Mouse (Mus musculus) hindbrain, embryonic 11.5 days (tissue): ENCODE data around the gene Pes1. TPM values are rescaled to one million over a fixed set of nuclear protein-coding genes. Genes with fewer than 3 reads are reported as not detected.
"Not testable (repeated sequence)": the region's sequence is repeated elsewhere in the genome, so short reads cannot be mapped to it uniquely, and the experiment has no call there.

ENCODE experiments used
- ATAC-seq: fragments of 200-750 bp; cut with Nextera tagmentation; 2 replicates; pipeline ENCODE4 v1.8.0; 2017; ENCODE audit warnings: mild to moderate bottlenecking, moderate TSS enrichment, moderate library complexity; ENCODE audit not compliant: low FRiP score
- DNase-seq: peaks from one replicate; pipeline ENCODE4 v3.0.0-alpha.2; 2015; ENCODE audit warnings: low spot score
- H3K27ac ChIP-seq: fragments of 300-500 bp; sonication (generic); 2 replicates; pipeline ENCODE4 v1.5.1; 2014; ENCODE audit warnings: mild to moderate bottlenecking, low read depth, low read length
- H3K27me3 ChIP-seq: fragments of 300-500 bp; sonication (generic); 2 replicates; pipeline ENCODE4 v1.6.1; 2014; ENCODE audit warnings: mild to moderate bottlenecking, low read length, moderate library complexity, mixed read lengths; ENCODE audit not compliant: control insufficient read depth, insufficient read depth
- H3K36me3 ChIP-seq: fragments of 300-500 bp; sonication (generic); 2 replicates; pipeline ENCODE4 v1.6.1; 2014; ENCODE audit warnings: mild to moderate bottlenecking, low read length, moderate library complexity, mixed read lengths; ENCODE audit not compliant: control insufficient read depth, insufficient read depth
- H3K4me1 ChIP-seq: fragments of 300-500 bp; sonication (generic); replicated peaks from 2 replicates; pipeline ENCODE4 v1.6.1; 2014; ENCODE audit warnings: low read length, mixed read lengths; ENCODE audit not compliant: control insufficient read depth, insufficient read depth
- H3K4me2 ChIP-seq: fragments of 300-500 bp; sonication (generic); replicated peaks from 2 replicates; pipeline ENCODE4 v1.6.1; 2014; ENCODE audit warnings: mild to moderate bottlenecking, low read depth, low read length
- H3K4me3 ChIP-seq: fragments of 300-500 bp; sonication (generic); 2 replicates; pipeline ENCODE4 v1.5.1; 2014; ENCODE audit warnings: low read depth, low read length
- H3K9ac ChIP-seq: fragments of 300-500 bp; sonication (generic); 2 replicates; pipeline ENCODE4 v1.6.1; 2014; ENCODE audit warnings: low read depth, low read length
- H3K9me3 ChIP-seq: fragments of 300-500 bp; sonication (generic); 2 replicates; pipeline ENCODE4 v1.6.1; 2016; ENCODE audit warnings: low read length; ENCODE audit not compliant: control insufficient read depth
- WGBS: fragments of 180-500 bp; shearing (Covaris S2); extraction: QIAGEN DNeasy Blood & Tissue Kit; methylation state at CpG from one replicate; pipeline ENCODE4 v1.1.7; 2014; 5-methylcytosine and 5-hydroxymethylcytosine counted together
- polyA plus RNA-seq: library from polyadenylated mRNA; unstranded; fragments of >200 nt; fragmentation: Nextera tagmentation; extraction: Ambion mirVana; gene quantifications from 2 replicates; pipeline ENCODE4 v1.2.1, GENCODE M21; 2014

The Pes1 gene
- polyA plus RNA-seq, 1 experiment from 2014 or later: 65.7 TPM

DNA sequence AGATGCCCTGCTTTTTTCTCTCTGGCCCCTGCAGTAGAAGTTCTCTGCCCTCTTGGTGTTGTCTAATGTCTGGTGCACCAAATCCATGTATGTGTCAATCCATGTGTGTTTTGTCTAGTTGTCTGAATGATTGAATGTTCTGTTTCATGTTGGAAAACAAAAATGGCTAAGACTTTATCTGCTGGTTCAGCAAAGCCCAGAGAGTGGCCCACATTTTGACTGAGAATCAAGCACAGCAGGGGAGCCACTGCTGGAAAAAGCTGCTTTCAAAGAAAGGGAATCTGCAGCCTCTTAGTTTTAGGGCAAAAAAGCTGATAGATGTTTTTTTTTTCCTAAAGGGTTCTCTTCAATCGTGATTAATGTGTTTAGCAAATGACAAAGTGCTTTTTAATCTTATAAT lies 17.4 kb upstream of the Pes1 start:
- H3K4me1 ChIP-seq: no peaks in the 10 kb centered on the region

DNA sequence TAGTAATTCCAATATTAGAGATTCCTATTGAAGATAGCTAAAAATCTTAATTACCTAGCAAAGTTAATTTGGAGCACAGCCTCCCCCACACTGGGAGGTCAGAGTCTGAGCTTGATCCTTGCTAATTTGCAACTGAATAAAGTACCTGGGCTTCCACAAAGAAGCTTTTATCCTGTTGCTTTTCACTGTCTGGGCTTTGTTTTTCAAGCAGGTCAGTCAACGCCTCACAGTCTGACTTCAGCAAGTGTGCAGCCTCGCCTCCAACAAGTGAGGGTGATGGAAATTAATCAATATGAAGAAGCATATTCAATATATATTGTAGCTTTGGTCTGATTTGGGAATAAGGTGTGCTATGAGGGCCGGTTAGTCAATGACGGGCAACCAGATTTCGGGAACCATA lies 8.9 kb upstream of the Pes1 start:
- H3K4me2 ChIP-seq, ATAC-seq, H3K36me3 ChIP-seq, H3K4me1 ChIP-seq, H3K27ac ChIP-seq, DNase-seq, H3K9ac ChIP-seq, H3K27me3 ChIP-seq, H3K9me3 ChIP-seq, H3K4me3 ChIP-seq: not testable (repeated sequence)
- 77% methylated on average over 5 of the region's 5 CpGs for WGBS

More for the DNA sequence above, 17.4 kb upstream of the Pes1 start:
- Histone ChIP-seq H3K4me3 (no peak overlapping the region), H3K9ac (no peak overlapping the region), H3K27me3 (no peaks in the 10 kb centered on the region), H3K27ac (no peak overlapping the region), H3K9me3 (no peaks in the 10 kb centered on the region), H3K36me3 (no peaks in the 10 kb centered on the region), H3K4me2 (no peak overlapping the region)
- ATAC-seq (no peak), DNase-seq (no peak)
- 5% methylated on average over 1 of the region's 1 CpGs for WGBS

DNA sequence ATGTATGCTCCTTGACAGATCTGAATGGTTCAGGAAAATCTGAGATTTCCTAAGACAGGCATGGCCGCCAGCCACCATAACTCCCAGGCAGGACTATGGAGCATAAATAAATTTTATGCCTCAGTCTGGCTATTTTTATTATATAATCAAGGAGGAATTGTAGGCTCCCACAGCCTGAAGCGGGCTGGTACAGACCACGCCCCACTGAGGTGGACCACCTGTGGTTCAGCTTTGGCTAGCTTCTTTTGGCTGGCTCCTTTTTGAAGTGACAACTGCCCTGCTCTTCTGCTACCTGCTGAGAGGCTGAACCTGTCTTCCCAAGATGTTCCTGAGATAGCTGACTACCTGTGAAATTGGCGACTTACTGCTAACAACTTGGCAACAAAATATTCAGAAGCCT lies 8.4 kb upstream of the Pes1 start:
- not testable (repeated sequence) for H3K36me3 ChIP-seq, H3K27ac ChIP-seq, DNase-seq, H3K4me3 ChIP-seq, H3K9me3 ChIP-seq, H3K9ac ChIP-seq, H3K27me3 ChIP-seq, H3K4me2 ChIP-seq, H3K4me1 ChIP-seq, ATAC-seq
- 78% methylated on average over 4 of the region's 4 CpGs for WGBS

DNA sequence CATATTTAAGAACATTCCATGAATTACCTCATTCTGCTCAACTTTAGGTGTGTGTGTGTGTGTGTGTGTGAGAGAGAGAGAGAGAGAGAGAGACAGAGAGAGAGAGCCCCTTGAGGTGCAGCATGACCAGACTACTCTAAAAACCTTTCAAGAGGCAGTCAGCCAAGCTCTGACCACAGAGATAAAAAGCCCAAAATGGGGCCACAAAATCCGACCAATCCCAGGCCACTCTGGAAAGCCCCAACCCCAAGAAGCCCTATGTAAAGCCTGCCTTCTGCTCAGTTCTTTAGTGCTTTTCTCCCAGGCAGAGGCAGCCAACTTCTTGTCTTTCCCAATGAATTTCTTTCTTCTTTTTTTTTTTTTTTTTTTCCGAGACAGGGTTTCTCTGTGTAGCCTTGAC lies 2.9 kb upstream of the Pes1 start:
- Histone ChIP-seq H3K4me1 (no peaks in the 10 kb centered on the region; the same call in 1 of the 2 replicates), H3K9ac (no peak overlapping the region), H3K36me3 (no peaks in the 10 kb centered on the region), H3K4me3 (no peak overlapping the region), H3K27me3 (no peaks in the 10 kb centered on the region), H3K4me2 (no peak overlapping the region), H3K27ac (no peak overlapping the region), H3K9me3 (no peaks in the 10 kb centered on the region)
- DNase-seq (no peak), ATAC-seq (no peak)
- WGBS: 48% methylated on average over 1 of the region's 2 CpGs

DNA sequence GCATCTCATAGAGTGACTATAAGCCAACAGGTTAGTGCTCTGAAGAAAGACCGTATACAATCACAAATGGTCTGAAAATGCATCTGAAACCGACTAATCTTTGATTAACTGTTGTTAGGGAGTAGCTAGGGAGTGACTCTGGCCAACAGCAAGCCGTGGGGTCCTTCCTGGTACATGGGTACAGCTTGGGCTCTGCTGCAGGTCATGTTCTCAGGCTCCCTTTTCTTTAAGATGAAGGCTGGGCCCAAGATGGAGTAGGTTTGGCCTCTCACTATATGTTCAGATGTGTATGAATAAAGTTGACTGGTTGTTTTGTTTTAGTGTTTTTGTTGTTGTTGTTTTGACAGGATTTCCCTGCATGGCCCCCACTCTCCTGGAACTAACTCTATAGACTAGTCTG lies 2.0 kb upstream of the Pes1 start:
- no peak overlapping the region for H3K4me3 ChIP-seq
- no peaks in the 10 kb centered on the region for H3K36me3 ChIP-seq
- no peak overlapping the region for H3K9ac ChIP-seq
- no peaks in the 10 kb centered on the region for H3K9me3 ChIP-seq
- no peak for ATAC-seq
- H3K4me1 ChIP-seq: no peaks in the 10 kb centered on the region; the same call in 1 of the 2 replicates
- H3K27me3 ChIP-seq: no peaks in the 10 kb centered on the region
- H3K4me2 ChIP-seq: no peak overlapping the region
- 72% methylated on average over 3 of the region's 3 CpGs for WGBS
- no peak for DNase-seq
- H3K27ac ChIP-seq: no peak overlapping the region

DNA sequence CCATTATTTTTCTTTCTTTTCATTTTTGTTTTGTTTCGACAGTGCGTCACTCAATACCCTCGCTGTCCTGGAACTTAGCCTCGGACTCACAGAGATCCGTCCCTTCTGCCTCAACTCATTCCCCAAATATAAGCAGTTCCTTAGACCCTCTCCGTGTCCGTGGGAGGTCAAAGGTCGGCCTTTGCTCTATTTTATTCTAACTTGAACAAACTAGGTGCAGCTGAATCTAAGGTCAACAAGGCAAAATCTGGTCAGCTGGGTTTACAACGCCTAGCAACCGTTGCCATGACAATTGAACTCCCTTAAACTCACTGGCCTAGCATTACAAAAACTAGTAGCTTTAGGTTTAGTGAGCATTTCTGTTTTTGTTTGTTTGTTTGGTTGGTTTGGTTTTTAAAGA lies 620 bp upstream of the Pes1 start:
- Histone ChIP-seq H3K27me3 (no peaks in the 10 kb centered on the region), H3K4me3 (peak overlapping the region; percentile 79; the same call in 1 of the 2 replicates), H3K9me3 (no peaks in the 10 kb centered on the region), H3K27ac (0 out of 2 replicates have a peak overlapping the region, but pooled peaks have one; percentile 27), H3K4me2 (peak overlapping the region; percentile 64), H3K36me3 (0 out of 2 replicates have a peak, but pooled peaks cover under 1% of the 10 kb centered on the region), H3K9ac (peak overlapping the region; percentile 71; the same call in 1 of the 2 replicates), H3K4me1 (no peaks in the 10 kb centered on the region; the same call in 1 of the 2 replicates)
- 72% methylated on average over 10 of the region's 10 CpGs for WGBS
- DNase-seq: no peak
- ATAC-seq: peak; percentile 20

DNA sequence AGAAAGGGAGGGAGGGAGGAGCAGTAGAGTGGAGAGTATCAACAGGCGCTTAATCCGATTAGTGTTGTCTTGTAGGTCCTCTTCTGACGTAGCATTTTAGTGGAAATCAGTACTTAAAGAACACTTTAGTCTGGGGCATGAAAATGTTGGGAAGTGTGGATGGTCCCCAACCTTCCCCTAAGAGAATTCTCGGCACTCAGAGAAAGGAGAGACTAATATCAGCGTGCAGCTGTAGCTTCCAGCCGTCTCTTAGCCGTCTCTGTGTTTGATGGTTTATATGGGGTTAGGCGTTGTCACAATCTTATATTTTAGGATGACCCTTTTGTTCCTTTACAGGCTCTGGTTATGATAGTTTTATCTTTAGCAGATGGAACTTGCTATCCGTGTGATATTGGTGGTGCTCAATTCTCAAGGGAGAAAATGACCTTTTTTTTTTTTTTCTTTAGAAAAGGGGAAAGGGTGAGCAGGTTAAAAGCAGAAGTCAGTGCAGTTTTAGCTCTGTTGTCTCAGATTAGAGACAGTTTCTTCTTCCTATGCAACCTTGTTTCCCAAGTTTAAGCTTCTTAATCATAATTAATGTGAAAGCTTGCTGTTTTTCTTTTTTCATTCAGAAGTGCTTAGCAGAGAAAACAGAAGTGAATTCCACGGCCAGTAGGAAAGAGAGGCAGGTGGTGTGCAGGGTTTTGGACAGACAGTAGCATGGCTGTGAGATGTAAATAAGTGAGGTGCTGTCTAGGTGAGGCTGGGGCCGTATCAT lies 819 bp downstream of the Pes1 start:
- Histone ChIP-seq H3K36me3 (0 out of 2 replicates have a peak, but pooled peaks cover 3% of the 10 kb centered on the region), H3K27me3 (no peaks in the 10 kb centered on the region), H3K9ac (peak overlapping the region; percentile 71), H3K9me3 (no peaks in the 10 kb centered on the region), H3K4me2 (peak overlapping the region; percentile 64), H3K27ac (no peak overlapping the region), H3K4me1 (no peaks in the 10 kb centered on the region; the same call in 1 of the 2 replicates), H3K4me3 (peak overlapping the region; percentile 79)
- WGBS: 18% methylated on average over 11 of the region's 11 CpGs
- DNase-seq (no peak), ATAC-seq (peak; percentile 38; the same call in 1 of the 2 replicates)

DNA sequence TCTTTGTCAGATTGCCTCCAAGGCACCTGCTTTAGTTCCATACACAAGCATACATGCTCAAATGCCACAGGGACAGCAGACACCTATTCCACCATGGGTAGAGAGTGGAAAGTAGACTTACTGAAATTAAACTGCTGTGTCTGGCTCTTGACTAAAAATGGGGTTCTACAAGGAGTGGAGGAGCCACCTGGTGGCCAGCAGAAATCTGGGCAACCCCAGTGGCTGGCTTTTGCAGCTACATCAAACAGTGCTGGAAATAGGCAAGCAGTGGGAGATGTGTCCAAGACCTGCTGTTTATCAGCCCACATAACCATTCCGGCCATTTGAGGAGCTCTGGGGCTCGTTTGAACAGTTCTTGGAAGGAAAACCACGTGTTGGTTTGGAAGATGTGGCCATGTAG lies 6.1 kb downstream of the Pes1 start:
- Histone ChIP-seq H3K9me3 (no peaks in the 10 kb centered on the region), H3K27me3 (no peaks in the 10 kb centered on the region), H3K36me3 (peaks cover 13% of the 10 kb centered on the region; the same call in 1 of the 2 replicates), H3K4me2 (no peak overlapping the region), H3K9ac (no peak overlapping the region), H3K4me1 (no peaks in the 10 kb centered on the region; the same call in 1 of the 2 replicates), H3K27ac (no peak overlapping the region), H3K4me3 (no peak overlapping the region)
- 87% methylated on average over 3 of the region's 3 CpGs for WGBS
- ATAC-seq (no peak), DNase-seq (no peak)

DNA sequence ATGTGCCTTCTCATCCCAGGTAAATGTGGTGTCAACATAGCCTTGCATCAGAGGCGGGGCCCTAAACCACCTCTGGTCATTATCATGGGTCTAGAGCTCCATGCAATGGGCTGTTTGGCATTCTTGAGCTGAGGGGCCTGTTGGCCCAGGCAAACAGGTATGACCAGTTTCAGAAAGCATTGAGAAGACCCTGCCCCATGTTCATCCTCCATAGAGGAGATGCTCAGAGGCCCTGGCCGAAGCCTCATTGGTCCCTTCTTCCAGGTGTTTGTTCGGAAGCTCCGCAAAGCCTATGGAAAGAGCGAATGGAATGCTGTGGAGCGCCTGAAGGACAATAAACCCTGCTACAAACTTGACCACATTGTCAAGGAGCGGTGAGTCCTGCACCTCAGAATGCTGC lies 6.6 kb downstream of the Pes1 start:
- Histone ChIP-seq H3K27me3 (no peaks in the 10 kb centered on the region), H3K36me3 (peaks cover 13% of the 10 kb centered on the region; the same call in 1 of the 2 replicates), H3K4me3 (no peak overlapping the region), H3K4me2 (no peak overlapping the region), H3K9ac (no peak overlapping the region), H3K4me1 (no peaks in the 10 kb centered on the region), H3K9me3 (no peaks in the 10 kb centered on the region), H3K27ac (no peak overlapping the region)
- ATAC-seq: no peak
- no peak for DNase-seq
- WGBS: 95% methylated on average over 7 of the region's 7 CpGs
